11 mouse cellular contexts compared by ENCODE assay signal in genomic region chr1:90906357-90906756, GRCm38 (mm10). TPM values are rescaled to one million over a fixed set of nuclear protein-coding genes. Genes with fewer than 3 reads are reported as not detected.
DNase-seq lines count a peak whose midpoint lies in the region; ATAC-seq and TF ChIP-seq lines count a peak whose summit lies in the region.
"Had no signal": no experiment of that assay in that cellular context is flagged by ENCODE, and none has a peak within 500 bp of the region (broad histone marks: within the 10 kb centered on the region; RNA-seq: fewer than 3 reads in every experiment).

No protein-coding gene starts in this region.

- H3K27ac ChIP-seq in hindbrain, embryonic 14.5 days, result no peak overlapping the region
- no peak overlapping the region for H3K27ac ChIP-seq in hindbrain, embryonic 13.5 days
- H3K27ac ChIP-seq in embryonic fibroblast, embryonic 13.5 days (ENCODE audit: insufficient read depth, low read length), result no peak overlapping the region
- H3K27ac ChIP-seq: embryonic facial prominence, embryonic 13.5 days; liver, embryonic 15.5 days; stomach, embryonic 15.5 days had no signal

- WGBS in hindbrain, embryonic 14.5 days, result 16% methylated on average over 2 of the region's 2 CpGs
- 13% methylated on average over 2 of the region's 2 CpGs for WGBS in hindbrain, embryonic 13.5 days

- H3ac ChIP-seq in C2C12 (ENCODE audit: control insufficient read depth, insufficient read length, low read depth), result no peak overlapping the region

- H3K79me2 ChIP-seq in C2C12 (ENCODE audit: control insufficient read depth, insufficient read depth), result no peaks in the 10 kb centered on the region

- no peak for ATAC-seq in hindbrain, embryonic 14.5 days (ENCODE audit: low FRiP score)
- ATAC-seq in hindbrain, embryonic 13.5 days (ENCODE audit: low FRiP score), result no peak
- ATAC-seq in megakaryocyte progenitor cell, adult 5-6 weeks (replicated peaks; ENCODE audit: poor library complexity), result peak; percentile 84

- no peaks in the 10 kb centered on the region for H3K79me3 ChIP-seq in C2C12 (ENCODE audit: low read depth)

- TF ChIP-seq CTCF in C2C12 (IDR thresholded peaks at IDR 0.05; ENCODE audit: control insufficient read depth, insufficient read depth, insufficient read length), result peak; percentile 81
- TF ChIP-seq CTCF in embryonic fibroblast, embryonic 13.5 days (IDR thresholded peaks at IDR 0.05; ENCODE audit: borderline replicate concordance, insufficient read depth, low read length), result peak; percentile 67; the same call in 1 of the 2 replicates

- 0 out of 2 replicates have a peak, but pooled peaks cover 4% of the 10 kb centered on the region for H3K4me1 ChIP-seq in hindbrain, embryonic 14.5 days (replicated peaks; ENCODE audit: control insufficient read depth, insufficient read depth, low read length)
- H3K4me1 ChIP-seq in hindbrain, embryonic 13.5 days (replicated peaks), result peaks cover 11% of the 10 kb centered on the region
- H3K4me1 ChIP-seq in embryonic fibroblast, embryonic 13.5 days (ENCODE audit: control insufficient read depth, insufficient read depth, low read length), result peaks cover 9% of the 10 kb centered on the region; the same call in 1 of the 2 replicates
- H3K4me1 ChIP-seq: liver, embryonic 15.5 days had no signal

- no peak overlapping the region for H3K4me2 ChIP-seq in hindbrain, embryonic 14.5 days (replicated peaks)
- H3K4me2 ChIP-seq in hindbrain, embryonic 13.5 days, result no peak overlapping the region
- H3K4me2 ChIP-seq: embryonic facial prominence, embryonic 13.5 days; liver, embryonic 15.5 days; stomach, embryonic 15.5 days had no signal

- H3K4me3 ChIP-seq in hindbrain, embryonic 14.5 days (replicated peaks; ENCODE audit: low read length), result no peak overlapping the region
- H3K4me3 ChIP-seq in hindbrain, embryonic 13.5 days, result no peak overlapping the region
- no peak overlapping the region for H3K4me3 ChIP-seq in C2C12 (ENCODE audit: insufficient read depth, poor library complexity, severe bottlenecking)
- H3K4me3 ChIP-seq in embryonic fibroblast, embryonic 13.5 days (ENCODE audit: insufficient read depth, low read length), result no peak overlapping the region
- H3K4me3 ChIP-seq: embryonic facial prominence, embryonic 13.5 days; liver, embryonic 15.5 days; stomach, embryonic 15.5 days had no signal

- H3K36me3 ChIP-seq in hindbrain, embryonic 14.5 days (replicated peaks; ENCODE audit: control insufficient read depth, insufficient read depth), result no peaks in the 10 kb centered on the region
- H3K36me3 ChIP-seq in hindbrain, embryonic 13.5 days, result no peaks in the 10 kb centered on the region
- no peaks in the 10 kb centered on the region for H3K36me3 ChIP-seq in C2C12 (ENCODE audit: control insufficient read depth, insufficient read depth)
- H3K36me3 ChIP-seq: embryonic facial prominence, embryonic 13.5 days; liver, embryonic 15.5 days; stomach, embryonic 15.5 days had no signal

- H3K27me3 ChIP-seq in hindbrain, embryonic 14.5 days (ENCODE audit: control insufficient read depth, insufficient read depth, low read length), result no peaks in the 10 kb centered on the region
- H3K27me3 ChIP-seq in hindbrain, embryonic 13.5 days, result 0 out of 2 replicates have a peak, but pooled peaks cover 16% of the 10 kb centered on the region
- H3K27me3 ChIP-seq in C2C12 (ENCODE audit: control insufficient read depth, insufficient read depth, insufficient read length), result no peaks in the 10 kb centered on the region
- H3K27me3 ChIP-seq: embryonic facial prominence, embryonic 13.5 days; liver, embryonic 15.5 days; stomach, embryonic 15.5 days had no signal

- DNase-seq in hindbrain, embryonic 14.5 days (ENCODE audit: low spot score), result peak; percentile 57
- DNase-seq in adrenal gland, postnatal 36 days, result peak; percentile 49 to 60
- DNase-seq in kidney, postnatal 4 days, result peak; percentile 74 to 76
- DNase-seq in MN1 (ENCODE audit: low spot score), result no peak

- no peaks in the 10 kb centered on the region for H3K9me3 ChIP-seq in hindbrain, embryonic 14.5 days (ENCODE audit: control insufficient read depth, low read length)
- no peaks in the 10 kb centered on the region for H3K9me3 ChIP-seq in hindbrain, embryonic 13.5 days
- H3K9me3 ChIP-seq: embryonic facial prominence, embryonic 13.5 days; liver, embryonic 15.5 days; stomach, embryonic 15.5 days had no signal

- no peak overlapping the region for H3K9ac ChIP-seq in hindbrain, embryonic 14.5 days
- no peak overlapping the region for H3K9ac ChIP-seq in hindbrain, embryonic 13.5 days
- H3K9ac ChIP-seq: embryonic facial prominence, embryonic 13.5 days; liver, embryonic 15.5 days; stomach, embryonic 15.5 days had no signal

- TF ChIP-seq POLR2A in embryonic fibroblast, embryonic 13.5 days (IDR thresholded peaks at IDR 0.05; ENCODE audit: low read depth, low read length), result no peak

TF ChIP-seq in C2C12, 6 proteins besides CTCF, POLR2A, EP300 and RAD21:
- TF ChIP-seq USF1 (IDR thresholded peaks at IDR 0.05; ENCODE audit: low read depth) (no peak), MYOG (IDR thresholded peaks at IDR 0.05; ENCODE audit: control insufficient read depth, extremely low read depth, insufficient read length) (no peak), CEBPB (IDR thresholded peaks at IDR 0.05; ENCODE audit: low read depth) (no peak), FOSL1 (IDR thresholded peaks at IDR 0.05; ENCODE audit: insufficient read depth, low read length, poor library complexity, severe bottlenecking) (no peak), MYOD1 (IDR thresholded peaks at IDR 0.05; ENCODE audit: control insufficient read depth, insufficient read length, low read depth) (no peak)

RNA-seq across cellular contexts. Expression of gene Mlph, which starts 8.5 kb away (rescaled TPM):
- 0.13 TPM in 2 replicates for polyA plus RNA-seq in hindbrain, embryonic 14.5 days (2014; fragmentation: Nextera tagmentation; extraction: Ambion mirVana)
- 0.04 and 0.17 TPM in 2 replicates for polyA plus RNA-seq in hindbrain, embryonic 13.5 days (2015; fragmentation: Nextera tagmentation; extraction: Ambion mirVana)
- 0.07 TPM for polyA plus RNA-seq in C2C12 (2012; fragmentation: generic; extraction: Trizol)
- 1 to 10 TPM; 2.2 to 2.3 TPM for total RNA-seq in adrenal gland, postnatal 36 days (2021)
- polyA plus RNA-seq in embryonic fibroblast, embryonic 13.5 days (2011; ENCODE audit: insufficient read length, low read depth, missing spikeins), result 0.18 and 0.19 TPM in 2 replicates
- total RNA-seq in megakaryocyte progenitor cell, adult 5-6 weeks (2015), result 0.07 and 1.0 TPM in 2 replicates
- total RNA-seq in megakaryocyte progenitor cell, adult 5-6 weeks (2017), result 0.27 and 0.42 TPM in 2 replicates
- polyA plus RNA-seq: liver, embryonic 15.5 days had no signal

RNA-seq across cellular contexts. Expression of gene Prlh, which starts 46.6 kb away (rescaled TPM):
- polyA plus RNA-seq in hindbrain, embryonic 14.5 days (2014; fragmentation: Nextera tagmentation; extraction: Ambion mirVana), result not detected in 2 replicates
- not detected in 2 replicates for polyA plus RNA-seq in hindbrain, embryonic 13.5 days (2015; fragmentation: Nextera tagmentation; extraction: Ambion mirVana)
- not detected for polyA plus RNA-seq in C2C12 (2012; fragmentation: generic; extraction: Trizol)
- total RNA-seq in adrenal gland, postnatal 36 days (2021), result not detected
- not detected in 2 replicates for polyA plus RNA-seq in embryonic fibroblast, embryonic 13.5 days (2011; ENCODE audit: insufficient read length, low read depth, missing spikeins)
- total RNA-seq in megakaryocyte progenitor cell, adult 5-6 weeks (2015), result not detected in 2 replicates
- not detected in 2 replicates for total RNA-seq in megakaryocyte progenitor cell, adult 5-6 weeks (2017)
- polyA plus RNA-seq: embryonic facial prominence, embryonic 13.5 days; liver, embryonic 15.5 days; stomach, embryonic 15.5 days had no signal
